Mouse (Mus musculus): ENCODE data around the gene Tgm1.
A peak's percentile ranks its signal among the peaks of the same experiment; 100 is the strongest.

Gene Tgm1

GRCm38 (mm10) chr14:55671486-55671832 lies 42.3 kb downstream of the Tgm1 start:
- DNase-seq: no peak

- DNase-seq: no peak
Observed at GRCm38 (mm10) chr14:55660636-55661035, 53.1 kb downstream of the Tgm1 start.

GRCm38 (mm10) chr14:55659960-55660573 lies 53.7 kb downstream of the Tgm1 start, which contains the start of gene Mdp1:
Mdp1 (minus strand) TSS chr14:55660508.
- peak; percentile 79 to 80 for DNase-seq

GRCm38 (mm10) chr14:55658011-55658410 lies 55.7 kb downstream of the Tgm1 start:
- DNase-seq: no peak

- DNase-seq: no peak
Observed at GRCm38 (mm10) chr14:55656935-55657334, 56.8 kb downstream of the Tgm1 start.

- DNase-seq: no peak
Observed at GRCm38 (mm10) chr14:55651528-55651927, 62.2 kb downstream of the Tgm1 start.

Data from B cell, adult 2 months (primary cell).